Mouse (Mus musculus) midbrain, embryonic 12.5 days (tissue): ENCODE measurements around the gene Agxt. TPM values are rescaled to one million over a fixed set of nuclear protein-coding genes. Genes with fewer than 3 reads are reported as not detected.

Experiments used
- ATAC-seq: fragments of 200-750 bp; cut with Nextera tagmentation; 2 replicates; pipeline ENCODE4 v1.8.0; 2017; ENCODE audit warnings: low read depth, moderate TSS enrichment, moderate library complexity; ENCODE audit not compliant: low FRiP score
- H3K27ac ChIP-seq: fragments of 300-500 bp; sonication (generic); replicated peaks from 2 replicates; pipeline ENCODE4 v1.5.1; 2016; ENCODE audit warnings: mild to moderate bottlenecking
- H3K27me3 ChIP-seq: fragments of 300-500 bp; sonication (generic); 2 replicates; pipeline ENCODE4 v1.6.1; 2016; ENCODE audit warnings: mild to moderate bottlenecking
- H3K36me3 ChIP-seq: fragments of 300-500 bp; sonication (generic); 2 replicates; pipeline ENCODE4 v1.6.1; 2016
- H3K4me1 ChIP-seq: fragments of 300-500 bp; sonication (generic); 2 replicates; pipeline ENCODE4 v1.6.1; 2016
- H3K4me2 ChIP-seq: fragments of 300-500 bp; sonication (generic); replicated peaks from 2 replicates; pipeline ENCODE4 v1.6.1; 2016; ENCODE audit warnings: mild to moderate bottlenecking, moderate library complexity
- H3K4me3 ChIP-seq: fragments of 300-500 bp; sonication (generic); 2 replicates; pipeline ENCODE4 v1.5.1; 2016; ENCODE audit warnings: mild to moderate bottlenecking
- H3K9ac ChIP-seq: fragments of 300-500 bp; sonication (generic); replicated peaks from 2 replicates; pipeline ENCODE4 v1.6.1; 2016; ENCODE audit warnings: mild to moderate bottlenecking, moderate library complexity
- H3K9me3 ChIP-seq: fragments of 300-500 bp; sonication (generic); 2 replicates; pipeline ENCODE4 v1.6.1; 2016; ENCODE audit warnings: mild to moderate bottlenecking
- WGBS: fragments of 180-500 bp; shearing (Covaris S2); methylation state at CpG from one replicate; pipeline ENCODE4 v1.1.7; 2016; 5-methylcytosine and 5-hydroxymethylcytosine counted together
- polyA plus RNA-seq: library from polyadenylated mRNA; unstranded; fragments of >200 nt; fragmentation: Nextera tagmentation; extraction: Ambion mirVana; gene quantifications from 2 replicates; pipeline ENCODE4 v1.2.1, GENCODE M21; 2016

Agxt gene
- polyA plus RNA-seq, 1 experiment from 2014 or later: not detected

GRCm38 (mm10) chr1:93175849-93176248 is 40.8 kb downstream of the Agxt start:
- no peak overlapping the region for H3K4me3 ChIP-seq
- H3K9ac ChIP-seq: no peak overlapping the region
- H3K4me1 ChIP-seq: peaks cover 15% of the 10 kb centered on the region
- H3K9me3 ChIP-seq: no peaks in the 10 kb centered on the region
- no peak overlapping the region for H3K27ac ChIP-seq
- H3K27me3 ChIP-seq: peaks cover 38% of the 10 kb centered on the region
- no peak; the same call in 1 of the 2 replicates for ATAC-seq
- H3K36me3 ChIP-seq: no peaks in the 10 kb centered on the region
- 19% methylated on average over 6 of the region's 6 CpGs for WGBS
- H3K4me2 ChIP-seq: peak overlapping the region; percentile 74

GRCm38 (mm10) chr1:93176525-93177332 is 41.7 kb downstream of the Agxt start:
- WGBS: 2% methylated on average over 33 of the region's 44 CpGs
- Histone ChIP-seq H3K4me2 (peak overlapping the region; percentile 74), H3K36me3 (no peaks in the 10 kb centered on the region), H3K27ac (peak overlapping the region; percentile 15; the same call in 1 of the 2 replicates), H3K4me1 (peaks cover 15% of the 10 kb centered on the region), H3K27me3 (peaks cover 38% of the 10 kb centered on the region), H3K4me3 (peak overlapping the region; percentile 46), H3K9me3 (no peaks in the 10 kb centered on the region), H3K9ac (peak overlapping the region; percentile 51)
- peak; percentile 80 for ATAC-seq

- Histone ChIP-seq H3K27me3 (peaks cover 14% of the 10 kb centered on the region; the same call in 1 of the 2 replicates), H3K9ac (no peak overlapping the region), H3K9me3 (no peaks in the 10 kb centered on the region), H3K4me2 (no peak overlapping the region), H3K4me3 (no peak overlapping the region), H3K4me1 (no peaks in the 10 kb centered on the region), H3K36me3 (no peaks in the 10 kb centered on the region), H3K27ac (no peak overlapping the region)
- ATAC-seq: no peak
- WGBS: 88% methylated on average over 7 of the region's 7 CpGs
Measured at GRCm38 (mm10) chr1:93182281-93182680, 47.2 kb downstream of the Agxt start.

- Histone ChIP-seq H3K4me2 (no peak overlapping the region), H3K4me1 (no peaks in the 10 kb centered on the region), H3K27me3 (peaks cover 8% of the 10 kb centered on the region), H3K27ac (no peak overlapping the region), H3K4me3 (no peak overlapping the region), H3K9ac (no peak overlapping the region), H3K9me3 (no peaks in the 10 kb centered on the region), H3K36me3 (no peaks in the 10 kb centered on the region)
- WGBS: 77% methylated on average over 14 of the region's 14 CpGs
- ATAC-seq: no peak
Measured at GRCm38 (mm10) chr1:93184071-93184828, 49.2 kb downstream of the Agxt start.

- no peak overlapping the region for H3K27ac ChIP-seq
- no peaks in the 10 kb centered on the region for H3K36me3 ChIP-seq
- peak overlapping the region; percentile 19; the same call in 1 of the 2 replicates for H3K4me2 ChIP-seq
- ATAC-seq: no peak
- no peak overlapping the region for H3K9ac ChIP-seq
- no peak overlapping the region for H3K4me3 ChIP-seq
- H3K4me1 ChIP-seq: peaks cover 5% of the 10 kb centered on the region; the same call in 1 of the 2 replicates
- WGBS: 6% methylated on average over 12 of the region's 17 CpGs
- H3K27me3 ChIP-seq: peaks cover 31% of the 10 kb centered on the region
- H3K9me3 ChIP-seq: no peaks in the 10 kb centered on the region
Measured at GRCm38 (mm10) chr1:93190726-93191305, 55.8 kb downstream of the Agxt start.

GRCm38 (mm10) chr1:93194961-93195360 is 59.9 kb downstream of the Agxt start:
- Histone ChIP-seq H3K27me3 (peaks cover 16% of the 10 kb centered on the region), H3K36me3 (no peaks in the 10 kb centered on the region), H3K4me1 (peaks cover 5% of the 10 kb centered on the region; the same call in 1 of the 2 replicates), H3K4me3 (no peak overlapping the region), H3K9ac (no peak overlapping the region), H3K27ac (no peak overlapping the region), H3K9me3 (no peaks in the 10 kb centered on the region), H3K4me2 (no peak overlapping the region)
- 81% methylated on average over 3 of the region's 3 CpGs for WGBS
- ATAC-seq: no peak

Other genes with a start within 250 kb of the Agxt start
- 0.45 and 0.80 TPM in 2 replicates for gene Ankmy1, start 232.3 kb upstream of the Agxt start, polyA plus RNA-seq
- gene Dusp28, start 228.3 kb upstream of the Agxt start, polyA plus RNA-seq: 14.6 and 16.7 TPM in 2 replicates
- gene Rnpepl1, start 224.5 kb upstream of the Agxt start, polyA plus RNA-seq: 27.6 and 29.9 TPM in 2 replicates
- 55.2 TPM in 2 replicates for gene Capn10, start 200.9 kb upstream of the Agxt start, polyA plus RNA-seq
- 0.27 and 0.45 TPM in 2 replicates for gene Gpr35, start 184.4 kb upstream of the Agxt start, polyA plus RNA-seq
- gene Aqp12, start 128.9 kb upstream of the Agxt start, polyA plus RNA-seq: not detected in 2 replicates
- gene Kif1a, start 33.3 kb upstream of the Agxt start, polyA plus RNA-seq: 125 and 126 TPM in 2 replicates
- gene 2310007B03Rik, start 25.7 kb downstream of the Agxt start, polyA plus RNA-seq: 0.25 and 0.32 TPM in 2 replicates
- 0.16 and 0.18 TPM in 2 replicates for gene Crocc2, start 33.5 kb downstream of the Agxt start, polyA plus RNA-seq
- gene Sned1, start 100.6 kb downstream of the Agxt start, polyA plus RNA-seq: 13.1 and 15.3 TPM in 2 replicates
- 34.7 and 35.1 TPM in 2 replicates for gene Mterf4, start 170.7 kb downstream of the Agxt start, polyA plus RNA-seq
- 78.7 and 81.9 TPM in 2 replicates for gene Ppp1r7, start 207.6 kb downstream of the Agxt start, polyA plus RNA-seq
- gene Pask, start 208.2 kb downstream of the Agxt start, polyA plus RNA-seq: 19.1 and 20.3 TPM in 2 replicates
- gene Ano7, start 238.7 kb downstream of the Agxt start, polyA plus RNA-seq: 0.13 and 0.17 TPM in 2 replicates